In genomic region chr5:114949316-114949715, GRCm38 (mm10) we compare ENCODE assay signal across 13 mouse cellular contexts. TPM values are rescaled to one million over a fixed set of nuclear protein-coding genes. Genes with fewer than 3 reads are reported as not detected.
DNase-seq lines count a peak whose midpoint lies in the region; ATAC-seq and TF ChIP-seq lines count a peak whose summit lies in the region.
"Had no signal": no experiment of that assay in that cellular context is flagged by ENCODE, and none has a peak within 500 bp of the region (broad histone marks: within the 10 kb centered on the region; RNA-seq: fewer than 3 reads in every experiment).

No protein-coding gene starts in this region.

- peak overlapping the region; percentile 17 for H3K27ac ChIP-seq in hindbrain, embryonic 12.5 days
- H3K27ac ChIP-seq in hindbrain, embryonic 11.5 days (ENCODE audit: low read depth, low read length), result no peak overlapping the region
- no peak overlapping the region for H3K27ac ChIP-seq in CH12.LX (ENCODE audit: insufficient read depth, low read depth)
- H3K27ac ChIP-seq in embryonic facial prominence, embryonic 15.5 days (replicated peaks), result 0 out of 2 replicates have a peak overlapping the region, but pooled peaks have one; percentile 28
- H3K27ac ChIP-seq: heart, embryonic 10.5 days had no signal

- no peak for TF ChIP-seq POLR2A in CH12.LX (IDR thresholded peaks at IDR 0.05; ENCODE audit: low read depth, low read length)

- no peak for DNase-seq in hindbrain, embryonic 11.5 days (ENCODE audit: low spot score)
- no peak for DNase-seq in CH12.LX (ENCODE audit: extremely low read depth)
- peak; percentile 46 for DNase-seq in cerebellum, adult 11 months
- DNase-seq in gastrocnemius, postnatal 25 days, result no peak
- no peak for DNase-seq in thymus, postnatal 25 days
- DNase-seq in left cerebral cortex, adult 9 months (ENCODE audit: low spot score in 2 of 2), result no peak
- DNase-seq: thymus, postnatal 4 days had no signal

- no peak for TF ChIP-seq EP300 in CH12.LX (IDR thresholded peaks at IDR 0.05; ENCODE audit: low read length)

- TF ChIP-seq RAD21 in CH12.LX (IDR thresholded peaks at IDR 0.05; ENCODE audit: low read depth, low read length), result no peak

- peaks cover 45% of the 10 kb centered on the region for H3K36me3 ChIP-seq in hindbrain, embryonic 12.5 days
- H3K36me3 ChIP-seq in hindbrain, embryonic 11.5 days (ENCODE audit: control insufficient read depth, insufficient read depth, low read length), result 0 out of 2 replicates have a peak, but pooled peaks cover 11% of the 10 kb centered on the region
- H3K36me3 ChIP-seq in CH12.LX (replicated peaks in 1 of 2; ENCODE audit: control insufficient read depth in 1 of 2, insufficient read depth in 1 of 2, low read length in 1 of 2), result peaks cover 44 to 67% of the 10 kb centered on the region in 2 experiments
- H3K36me3 ChIP-seq in embryonic facial prominence, embryonic 15.5 days, result peaks cover 46% of the 10 kb centered on the region

- H3K9ac ChIP-seq in hindbrain, embryonic 12.5 days, result 0 out of 2 replicates have a peak overlapping the region, but pooled peaks have one; percentile 13
- H3K9ac ChIP-seq in hindbrain, embryonic 11.5 days (ENCODE audit: low read depth, low read length), result no peak overlapping the region
- H3K9ac ChIP-seq in CH12.LX (ENCODE audit: insufficient read depth, low read depth), result no peak overlapping the region
- H3K9ac ChIP-seq in embryonic facial prominence, embryonic 15.5 days, result no peak overlapping the region

- no peak overlapping the region for H3K4me3 ChIP-seq in hindbrain, embryonic 12.5 days
- no peak overlapping the region for H3K4me3 ChIP-seq in hindbrain, embryonic 11.5 days (ENCODE audit: low read depth, low read length)
- H3K4me3 ChIP-seq in CH12.LX (replicated peaks in 1 of 3; ENCODE audit: low read depth in 2 of 3, low read length in 2 of 3, poor library complexity in 1 of 3), result no peak overlapping the region
- no peak overlapping the region for H3K4me3 ChIP-seq in embryonic facial prominence, embryonic 15.5 days (replicated peaks)
- H3K4me3 ChIP-seq: heart, embryonic 10.5 days had no signal

- no peak for TF ChIP-seq CTCF in CH12.LX (conservative IDR thresholded peaks at IDR 0.05 in 1 of 2, IDR thresholded peaks at IDR 0.05 in 1 of 2; ENCODE audit: low read depth in 2 of 2, low read length in 2 of 2)

- H3K4me2 ChIP-seq in hindbrain, embryonic 12.5 days (replicated peaks), result no peak overlapping the region
- H3K4me2 ChIP-seq in hindbrain, embryonic 11.5 days (replicated peaks; ENCODE audit: low read depth, low read length), result no peak overlapping the region
- H3K4me2 ChIP-seq in CH12.LX (ENCODE audit: insufficient read depth, low read depth, poor library complexity, severe bottlenecking), result no peak overlapping the region
- no peak overlapping the region for H3K4me2 ChIP-seq in embryonic facial prominence, embryonic 15.5 days (replicated peaks)

- dilution Hi-C loops in CH12.LX (cut with MboI; ENCODE audit: extremely low pct_ligation_motif_present, extremely low pct_unique_long_range_greater_than_20kb, low sequenced_read_pairs), result no loop called here

- in situ Hi-C loops in CH12.LX (cut with MboI; ENCODE audit: low pct_ligation_motif_present, low pct_unique_long_range_greater_than_20kb, low sequenced_read_pairs), result no loop called here

- no peaks in the 10 kb centered on the region for H3K27me3 ChIP-seq in hindbrain, embryonic 12.5 days
- no peaks in the 10 kb centered on the region for H3K27me3 ChIP-seq in hindbrain, embryonic 11.5 days (ENCODE audit: control insufficient read depth, insufficient read depth, low read length)
- H3K27me3 ChIP-seq in CH12.LX (replicated peaks), result no peaks in the 10 kb centered on the region
- no peaks in the 10 kb centered on the region for H3K27me3 ChIP-seq in embryonic facial prominence, embryonic 15.5 days

- 64% methylated on average over 5 of the region's 5 CpGs for WGBS in hindbrain, embryonic 12.5 days
- WGBS in hindbrain, embryonic 11.5 days, result 74% methylated on average over 5 of the region's 5 CpGs
- 57% methylated on average over 5 of the region's 5 CpGs for WGBS in embryonic facial prominence, embryonic 15.5 days

- peaks cover 9% of the 10 kb centered on the region for H3K4me1 ChIP-seq in hindbrain, embryonic 12.5 days
- H3K4me1 ChIP-seq in hindbrain, embryonic 11.5 days (replicated peaks; ENCODE audit: control insufficient read depth, insufficient read depth, low read length), result no peaks in the 10 kb centered on the region
- H3K4me1 ChIP-seq in CH12.LX (ENCODE audit: control insufficient read depth in 1 of 2, insufficient read depth in 2 of 2), result peaks cover 5 to 29% of the 10 kb centered on the region in 2 experiments; a peak in 3 of 4 replicates
- H3K4me1 ChIP-seq in embryonic facial prominence, embryonic 15.5 days, result peaks cover 10% of the 10 kb centered on the region

- H3K9me3 ChIP-seq in hindbrain, embryonic 12.5 days (replicated peaks), result no peaks in the 10 kb centered on the region
- no peaks in the 10 kb centered on the region for H3K9me3 ChIP-seq in hindbrain, embryonic 11.5 days (ENCODE audit: control insufficient read depth, low read length)
- H3K9me3 ChIP-seq in CH12.LX (replicated peaks; ENCODE audit: low read length), result no peaks in the 10 kb centered on the region
- H3K9me3 ChIP-seq in embryonic facial prominence, embryonic 15.5 days (replicated peaks), result no peaks in the 10 kb centered on the region
- H3K9me3 ChIP-seq: heart, embryonic 10.5 days had no signal

- H3K79me2 ChIP-seq in CH12.LX (replicated peaks; ENCODE audit: control insufficient read depth, extremely low read depth, insufficient read depth, poor library complexity, severe bottlenecking), result no peaks in the 10 kb centered on the region

- peak; percentile 14; the same call in 1 of the 2 replicates for ATAC-seq in hindbrain, embryonic 12.5 days (ENCODE audit: low FRiP score)
- no peak for ATAC-seq in hindbrain, embryonic 11.5 days (ENCODE audit: low FRiP score)
- ATAC-seq in embryonic facial prominence, embryonic 15.5 days (ENCODE audit: insufficient number of reproducible peaks, low FRiP score, low TSS enrichment, low read depth), result peak; percentile 17; the same call in 1 of the 2 replicates

TF ChIP-seq in CH12.LX, 34 proteins besides CTCF, POLR2A, EP300 and RAD21:
- TF ChIP-seq ZNF384 (IDR thresholded peaks at IDR 0.05; ENCODE audit: low read depth, low read length) (no peak), E2F4 (IDR thresholded peaks at IDR 0.05; ENCODE audit: insufficient replicate concordance, low read depth, low read length) (no peak), TBP (conservative IDR thresholded peaks at IDR 0.05; ENCODE audit: low read depth, low read length) (no peak), BHLHE40 (IDR thresholded peaks at IDR 0.05; ENCODE audit: low read depth, low read length) (peak; percentile 41)

RNA-seq across cellular contexts. Expression of gene 2210016L21Rik, which starts 7.4 kb away (rescaled TPM):
- 66.7 and 72.0 TPM in 2 replicates for polyA plus RNA-seq in hindbrain, embryonic 12.5 days (2016; fragmentation: Nextera tagmentation; extraction: Ambion mirVana)
- polyA plus RNA-seq in hindbrain, embryonic 11.5 days (2014; fragmentation: Nextera tagmentation; extraction: Ambion mirVana), result 48.1 and 57.4 TPM in 2 replicates
- total RNA-seq in CH12.LX (2012; rRNA removed), result 21.6 TPM in 2 replicates
- total RNA-seq in CH12.LX (2014; rRNA removed), result 11.0 and 11.5 TPM in 2 replicates
- 32.5 and 49.1 TPM in 2 replicates for polyA plus RNA-seq in CH12.LX (2012; ENCODE audit: insufficient read length, low read depth)
- polyA plus RNA-seq in embryonic facial prominence, embryonic 15.5 days (2015; fragmentation: Nextera tagmentation; extraction: Ambion mirVana), result 61.8 and 69.0 TPM in 2 replicates
- 10 to 100 TPM; 25.3 to 26.9 TPM for total RNA-seq in gastrocnemius, postnatal 25 days (2021)

RNA-seq across cellular contexts. Expression of gene Hnf1a, which starts 21.6 kb away (rescaled TPM):
- polyA plus RNA-seq in hindbrain, embryonic 12.5 days (2016; fragmentation: Nextera tagmentation; extraction: Ambion mirVana), result 0.06 TPM in 1 of 2 replicates, not detected in the other
- 0.04 TPM in 1 of 2 replicates, not detected in the other for polyA plus RNA-seq in hindbrain, embryonic 11.5 days (2014; fragmentation: Nextera tagmentation; extraction: Ambion mirVana)
- total RNA-seq in CH12.LX (2012; rRNA removed), result not detected in 2 replicates
- total RNA-seq in CH12.LX (2014; rRNA removed), result not detected in 2 replicates
- not detected in 2 replicates for polyA plus RNA-seq in CH12.LX (2012; ENCODE audit: insufficient read length, low read depth)
- polyA plus RNA-seq in embryonic facial prominence, embryonic 15.5 days (2015; fragmentation: Nextera tagmentation; extraction: Ambion mirVana), result 0.07 TPM in 1 of 2 replicates, not detected in the other
- not detected for total RNA-seq in gastrocnemius, postnatal 25 days (2021)
- polyA plus RNA-seq: frontal cortex, adult 2 months; limb, embryonic 11.5 days; neural tube, embryonic 11.5 days had no signal

RNA-seq across cellular contexts. Expression of gene Oasl1, which starts 26.3 kb away (rescaled TPM):
- 0.13 and 0.17 TPM in 2 replicates for polyA plus RNA-seq in hindbrain, embryonic 12.5 days (2016; fragmentation: Nextera tagmentation; extraction: Ambion mirVana)
- polyA plus RNA-seq in hindbrain, embryonic 11.5 days (2014; fragmentation: Nextera tagmentation; extraction: Ambion mirVana), result 0.25 and 0.39 TPM in 2 replicates
- total RNA-seq in CH12.LX (2012; rRNA removed) (not detected in 2 replicates), CH12.LX (2014; rRNA removed) (not detected in 2 replicates)
- 0.37 and 0.46 TPM in 2 replicates for polyA plus RNA-seq in CH12.LX (2012; ENCODE audit: insufficient read length, low read depth)
- polyA plus RNA-seq in embryonic facial prominence, embryonic 15.5 days (2015; fragmentation: Nextera tagmentation; extraction: Ambion mirVana), result 0.45 and 0.89 TPM in 2 replicates
- total RNA-seq in gastrocnemius, postnatal 25 days (2021), result under 1 TPM; 0.38 to 0.51 TPM
- polyA plus RNA-seq: heart, embryonic 10.5 days had no signal

RNA-seq across cellular contexts. Expression of gene Oasl2, which starts 52.6 kb away (rescaled TPM):
- polyA plus RNA-seq in hindbrain, embryonic 12.5 days (2016; fragmentation: Nextera tagmentation; extraction: Ambion mirVana), result 2.0 and 3.0 TPM in 2 replicates
- 0.92 and 1.5 TPM in 2 replicates for polyA plus RNA-seq in hindbrain, embryonic 11.5 days (2014; fragmentation: Nextera tagmentation; extraction: Ambion mirVana)
- total RNA-seq in CH12.LX (2012; rRNA removed) (not detected in 2 replicates), CH12.LX (2014; rRNA removed) (not detected in 2 replicates)
- polyA plus RNA-seq in CH12.LX (2012; ENCODE audit: insufficient read length, low read depth), result 0.31 and 0.38 TPM in 2 replicates
- polyA plus RNA-seq in embryonic facial prominence, embryonic 15.5 days (2015; fragmentation: Nextera tagmentation; extraction: Ambion mirVana), result 4.8 and 6.5 TPM in 2 replicates
- 1 to 10 TPM; 1.0 to 1.5 TPM for total RNA-seq in gastrocnemius, postnatal 25 days (2021)

Comparison
In these comparisons a context has a peak if more than half of its experiments do, and no peak if none do; other contexts are left out.
1. H3K27ac ChIP-seq: peak in hindbrain, embryonic 12.5 days (single experiment) and embryonic facial prominence, embryonic 15.5 days (single experiment); none in hindbrain, embryonic 11.5 days (single experiment) and CH12.LX (single experiment).